Mouse (Mus musculus): ENCODE results near the gene Tmem184b.

DNA sequence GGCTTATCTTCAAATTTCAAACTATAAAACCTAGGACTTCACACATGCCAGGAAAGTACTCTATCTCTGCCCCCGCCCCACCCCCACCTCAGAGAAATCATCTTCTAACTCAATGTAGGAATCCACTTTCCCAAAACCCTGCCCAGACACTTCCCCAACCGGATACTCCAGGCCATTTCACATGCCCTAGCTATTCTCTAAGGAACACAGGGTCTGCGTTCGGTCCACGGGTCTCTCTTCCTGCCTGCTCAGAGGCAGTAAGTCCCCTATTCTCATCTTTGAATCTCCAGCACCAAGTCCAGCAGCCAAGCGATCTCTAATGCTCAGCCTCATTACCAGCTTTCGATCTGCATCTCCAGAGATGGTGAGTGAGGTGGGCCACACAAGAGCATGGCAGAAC is 23.7 kb downstream of the Tmem184b start:
- TF ChIP-seq GATA1 (IDR thresholded peaks at IDR 0.05; ENCODE audit: low read length) (no peak), TAL1 (IDR thresholded peaks at IDR 0.05; ENCODE audit: low read length) (no peak)
